Mouse (Mus musculus) heart, embryonic 15.5 days (tissue): ENCODE data around the gene Rpl10-ps3. TPM values are rescaled to one million over a fixed set of nuclear protein-coding genes. Genes with fewer than 3 reads are reported as not detected.

Experiments
- ATAC-seq: fragments of 200-750 bp; cut with Nextera tagmentation; replicated peaks from 2 replicates; pipeline ENCODE4 v1.8.0; 2017; ENCODE audit warnings: low read depth, moderate TSS enrichment; ENCODE audit not compliant: insufficient number of reproducible peaks, insufficient read depth, low FRiP score
- H3K27ac ChIP-seq: fragments of 300-500 bp; sonication (generic); 2 replicates; pipeline ENCODE4 v1.5.1; 2015; ENCODE audit warnings: mild to moderate bottlenecking, inconsistent platforms
- H3K27me3 ChIP-seq: fragments of 300-500 bp; sonication (generic); 2 replicates; pipeline ENCODE4 v1.6.1; 2015; ENCODE audit warnings: inconsistent platforms
- H3K36me3 ChIP-seq: fragments of 300-500 bp; sonication (generic); 2 replicates; pipeline ENCODE4 v1.6.1; 2015; ENCODE audit warnings: mild to moderate bottlenecking, inconsistent platforms
- H3K4me1 ChIP-seq: fragments of 300-500 bp; sonication (generic); replicated peaks from 2 replicates; pipeline ENCODE4 v1.6.1; 2015; ENCODE audit warnings: inconsistent platforms
- H3K4me2 ChIP-seq: fragments of 300-500 bp; sonication (generic); 2 replicates; pipeline ENCODE4 v1.6.1; 2015; ENCODE audit warnings: inconsistent platforms, mild to moderate bottlenecking, moderate library complexity
- H3K4me3 ChIP-seq: fragments of 300-500 bp; sonication (generic); 2 replicates; pipeline ENCODE4 v1.5.1; 2015; ENCODE audit warnings: mild to moderate bottlenecking, inconsistent platforms
- H3K9ac ChIP-seq: fragments of 300-500 bp; sonication (generic); 2 replicates; pipeline ENCODE4 v1.6.1; 2015; ENCODE audit warnings: mild to moderate bottlenecking, inconsistent platforms
- H3K9me3 ChIP-seq: fragments of 300-500 bp; sonication (generic); replicated peaks from 2 replicates; pipeline ENCODE4 v1.6.1; 2016; ENCODE audit warnings: inconsistent platforms
- WGBS: fragments of 180-500 bp; shearing (Covaris S2); methylation state at CpG from one replicate; pipeline ENCODE4 v1.1.7; 2015; ENCODE audit warnings: mixed read lengths; 5-methylcytosine and 5-hydroxymethylcytosine counted together
- polyA plus RNA-seq: library from polyadenylated mRNA; unstranded; fragments of >200 nt; fragmentation: Nextera tagmentation; extraction: Ambion mirVana; gene quantifications from 2 replicates; pipeline ENCODE4 v1.2.1, GENCODE M21; 2015

Gene Rpl10-ps3
- polyA plus RNA-seq, 1 experiment from 2014 or later, result 168 TPM

- no peaks in the 10 kb centered on the region for H3K27me3 ChIP-seq
- H3K27ac ChIP-seq, result no peak overlapping the region
- 62% methylated on average over 10 of the region's 10 CpGs for WGBS
- H3K4me3 ChIP-seq, result no peak overlapping the region
- no peak; the same call in 1 of the 2 replicates for ATAC-seq
- no peaks in the 10 kb centered on the region for H3K36me3 ChIP-seq
- H3K9me3 ChIP-seq, result no peaks in the 10 kb centered on the region
- H3K4me1 ChIP-seq, result peaks cover 9% of the 10 kb centered on the region
- H3K4me2 ChIP-seq, result no peak overlapping the region
- no peak overlapping the region for H3K9ac ChIP-seq
Measured at GRCm38 (mm10) chr9:50305666-50306402, 38.9 kb downstream of the Rpl10-ps3 start.

GRCm38 (mm10) chr9:50305046-50305445 is 39.7 kb downstream of the Rpl10-ps3 start:
- 45% methylated on average over 2 of the region's 2 CpGs for WGBS
- Histone ChIP-seq H3K27me3 (no peaks in the 10 kb centered on the region), H3K27ac (no peak overlapping the region), H3K36me3 (no peaks in the 10 kb centered on the region), H3K9me3 (no peaks in the 10 kb centered on the region), H3K4me3 (no peak overlapping the region), H3K9ac (no peak overlapping the region), H3K4me2 (no peak overlapping the region), H3K4me1 (peaks cover 9% of the 10 kb centered on the region)
- ATAC-seq, result no peak

GRCm38 (mm10) chr9:50304004-50304403 is 40.8 kb downstream of the Rpl10-ps3 start:
- 52% methylated on average over 4 of the region's 4 CpGs for whole genome bisulfite sequencing
- Histone ChIP-seq H3K4me1 (peaks cover 9% of the 10 kb centered on the region), H3K9me3 (no peaks in the 10 kb centered on the region), H3K36me3 (no peaks in the 10 kb centered on the region), H3K27me3 (no peaks in the 10 kb centered on the region), H3K4me2 (no peak overlapping the region), H3K4me3 (no peak overlapping the region), H3K27ac (no peak overlapping the region), H3K9ac (no peak overlapping the region)
- ATAC-seq, result no peak

- H3K27me3 ChIP-seq, result no peaks in the 10 kb centered on the region
- H3K9me3 ChIP-seq, result no peaks in the 10 kb centered on the region
- H3K4me3 ChIP-seq, result no peak overlapping the region
- H3K4me1 ChIP-seq, result peaks cover 9% of the 10 kb centered on the region
- no peak overlapping the region for H3K9ac ChIP-seq
- H3K4me2 ChIP-seq, result no peak overlapping the region
- no peak for ATAC-seq
- H3K36me3 ChIP-seq, result no peaks in the 10 kb centered on the region
- H3K27ac ChIP-seq, result no peak overlapping the region
Measured at GRCm38 (mm10) chr9:50301722-50302121, 43.0 kb downstream of the Rpl10-ps3 start.

- peaks cover under 1% of the 10 kb centered on the region; the same call in 1 of the 2 replicates for H3K4me1 ChIP-seq
- no peaks in the 10 kb centered on the region for H3K36me3 ChIP-seq
- WGBS, result 21% methylated on average over 2 of the region's 2 CpGs
- H3K4me2 ChIP-seq, result no peak overlapping the region
- no peak overlapping the region for H3K27ac ChIP-seq
- H3K9ac ChIP-seq, result no peak overlapping the region
- ATAC-seq, result no peak
- H3K27me3 ChIP-seq, result no peaks in the 10 kb centered on the region
- no peak overlapping the region for H3K4me3 ChIP-seq
- no peaks in the 10 kb centered on the region for H3K9me3 ChIP-seq
Measured at GRCm38 (mm10) chr9:50298389-50298788, 46.4 kb downstream of the Rpl10-ps3 start.

Other genes with a start within 250 kb of the Rpl10-ps3 start
- 0.45 and 1.4 TPM in 2 replicates for gene Plet1, start 149.6 kb upstream of the Rpl10-ps3 start, polyA plus RNA-seq
- gene Pts, start 183.8 kb upstream of the Rpl10-ps3 start, polyA plus RNA-seq, result 82.3 and 83.6 TPM in 2 replicates
- 3.1 and 3.4 TPM in 2 replicates for gene Il18, start 209.9 kb upstream of the Rpl10-ps3 start, polyA plus RNA-seq
- gene Bco2, start 210.2 kb upstream of the Rpl10-ps3 start, polyA plus RNA-seq, result 0.13 and 0.25 TPM in 2 replicates
- not detected in 2 replicates for gene Tex12, start 216.4 kb upstream of the Rpl10-ps3 start, polyA plus RNA-seq